Mouse (Mus musculus): ENCODE measurements around the gene Cirbp. TPM values are rescaled to one million over a fixed set of nuclear protein-coding genes. Genes with fewer than 3 reads are reported as not detected.
A peak's percentile ranks its signal among the peaks of the same experiment; 100 is the strongest.

Gene Cirbp
- polyA plus RNA-seq, 1 experiment, result 200 TPM

DNA sequence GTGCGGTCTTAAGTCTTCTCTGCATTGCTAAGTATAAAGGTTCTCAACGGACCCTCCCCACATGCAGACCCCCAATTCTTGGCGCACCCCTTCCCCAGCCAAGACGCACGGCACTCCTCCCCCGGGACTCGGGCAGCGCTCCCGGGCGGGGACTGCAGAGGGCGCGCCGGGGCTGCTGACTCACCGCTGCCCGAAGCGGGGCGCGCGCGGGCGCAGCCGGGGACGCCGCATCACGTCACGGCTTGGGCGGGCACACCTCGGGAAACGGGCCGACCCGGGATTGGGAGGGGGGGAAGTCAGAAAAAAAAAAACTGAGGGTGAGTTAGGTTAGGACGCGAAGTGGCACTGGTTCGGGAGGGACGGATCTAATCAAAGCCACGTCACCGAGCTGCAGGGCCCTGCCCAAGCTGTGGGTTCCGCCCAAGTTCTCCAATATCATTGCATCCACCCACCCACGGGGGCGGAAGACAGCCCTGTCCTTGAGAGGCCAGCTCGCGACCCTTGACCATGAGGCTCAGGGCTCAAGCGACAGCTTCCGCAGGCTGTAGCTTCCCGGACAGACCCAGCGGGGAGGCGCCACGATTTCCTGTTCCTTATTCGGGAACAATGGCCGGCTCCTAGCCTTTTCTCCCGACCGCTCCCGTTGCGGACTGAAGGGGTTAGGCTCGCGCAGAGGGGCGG is 17.0 kb upstream of the Cirbp start:
- TF ChIP-seq POLR2A (IDR thresholded peaks at IDR 0.05; ENCODE audit: borderline replicate concordance, extremely low read depth, low read depth, low read length) (peak; percentile 72), CTCF (IDR thresholded peaks at IDR 0.05; ENCODE audit: insufficient read depth, low read length) (peak; percentile 16; the same call in 1 of the 2 replicates)
- H3K4me1 ChIP-seq (ENCODE audit: control insufficient read depth, insufficient read depth, low read length), result peaks cover 22% of the 10 kb centered on the region
- DNase-seq, result peak; percentile 95
- under 1% methylated on average over 57 of the region's 57 CpGs for WGBS
- peak overlapping the region; percentile 90 for H3K4me3 ChIP-seq (replicated peaks; ENCODE audit: extremely low read depth, low read depth, low read length)

DNA sequence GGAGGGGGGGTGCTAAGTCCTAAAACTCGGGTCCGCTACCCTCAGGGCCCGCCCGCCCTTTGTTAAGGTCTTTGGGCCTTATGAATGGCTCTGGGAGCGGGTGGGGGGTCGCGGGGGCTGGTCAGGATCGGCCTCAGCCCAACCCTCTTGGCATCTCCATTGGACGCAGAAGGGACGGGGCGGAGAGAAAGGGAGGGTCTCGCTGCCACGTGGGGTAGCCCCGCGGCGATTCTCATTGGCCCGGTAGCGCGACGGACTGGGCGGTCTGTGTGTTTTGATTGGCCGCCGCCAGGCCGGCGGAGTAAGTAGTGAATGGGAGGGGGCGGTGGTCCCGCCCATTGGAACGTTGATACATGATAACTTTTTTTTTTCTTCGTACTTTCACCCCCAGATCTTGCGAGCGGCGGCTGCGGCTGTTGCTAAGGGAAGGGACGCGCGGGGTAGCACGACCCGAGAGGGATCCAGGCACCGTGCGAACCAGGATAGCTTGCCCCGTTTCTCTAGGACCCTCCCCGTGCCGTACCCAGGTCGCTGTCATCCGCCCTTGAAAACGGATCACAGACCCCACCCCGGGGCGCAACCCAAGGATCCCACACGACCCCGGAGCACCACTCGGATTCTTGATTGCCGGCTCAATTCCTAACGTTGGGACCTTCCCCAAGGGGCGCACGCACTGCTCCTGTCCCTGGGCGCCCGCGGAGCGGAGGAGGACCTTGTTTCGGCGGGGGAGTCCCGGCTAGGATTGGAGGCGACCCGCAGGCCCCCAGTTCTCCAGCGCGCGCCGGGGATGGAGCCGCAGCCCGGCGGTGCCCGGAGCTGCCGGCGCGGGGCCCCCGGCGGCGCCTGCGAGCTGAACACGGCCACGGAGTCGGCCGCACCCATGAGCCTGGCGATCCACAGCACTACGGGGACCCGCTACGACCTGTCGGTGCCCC is 16.2 kb upstream of the Cirbp start:
- TF ChIP-seq CTCF (IDR thresholded peaks at IDR 0.05; ENCODE audit: insufficient read depth, low read length) (no peak), POLR2A (IDR thresholded peaks at IDR 0.05; ENCODE audit: borderline replicate concordance, extremely low read depth, low read depth, low read length) (peak; percentile 80; the same call in 1 of the 2 replicates)
- H3K4me3 ChIP-seq (replicated peaks; ENCODE audit: extremely low read depth, low read depth, low read length), result peak overlapping the region; percentile 90
- H3K4me1 ChIP-seq (ENCODE audit: control insufficient read depth, insufficient read depth, low read length), result peaks cover 25% of the 10 kb centered on the region
- under 1% methylated on average over 88 of the region's 88 CpGs for WGBS
- peak; percentile 49 for DNase-seq

DNA sequence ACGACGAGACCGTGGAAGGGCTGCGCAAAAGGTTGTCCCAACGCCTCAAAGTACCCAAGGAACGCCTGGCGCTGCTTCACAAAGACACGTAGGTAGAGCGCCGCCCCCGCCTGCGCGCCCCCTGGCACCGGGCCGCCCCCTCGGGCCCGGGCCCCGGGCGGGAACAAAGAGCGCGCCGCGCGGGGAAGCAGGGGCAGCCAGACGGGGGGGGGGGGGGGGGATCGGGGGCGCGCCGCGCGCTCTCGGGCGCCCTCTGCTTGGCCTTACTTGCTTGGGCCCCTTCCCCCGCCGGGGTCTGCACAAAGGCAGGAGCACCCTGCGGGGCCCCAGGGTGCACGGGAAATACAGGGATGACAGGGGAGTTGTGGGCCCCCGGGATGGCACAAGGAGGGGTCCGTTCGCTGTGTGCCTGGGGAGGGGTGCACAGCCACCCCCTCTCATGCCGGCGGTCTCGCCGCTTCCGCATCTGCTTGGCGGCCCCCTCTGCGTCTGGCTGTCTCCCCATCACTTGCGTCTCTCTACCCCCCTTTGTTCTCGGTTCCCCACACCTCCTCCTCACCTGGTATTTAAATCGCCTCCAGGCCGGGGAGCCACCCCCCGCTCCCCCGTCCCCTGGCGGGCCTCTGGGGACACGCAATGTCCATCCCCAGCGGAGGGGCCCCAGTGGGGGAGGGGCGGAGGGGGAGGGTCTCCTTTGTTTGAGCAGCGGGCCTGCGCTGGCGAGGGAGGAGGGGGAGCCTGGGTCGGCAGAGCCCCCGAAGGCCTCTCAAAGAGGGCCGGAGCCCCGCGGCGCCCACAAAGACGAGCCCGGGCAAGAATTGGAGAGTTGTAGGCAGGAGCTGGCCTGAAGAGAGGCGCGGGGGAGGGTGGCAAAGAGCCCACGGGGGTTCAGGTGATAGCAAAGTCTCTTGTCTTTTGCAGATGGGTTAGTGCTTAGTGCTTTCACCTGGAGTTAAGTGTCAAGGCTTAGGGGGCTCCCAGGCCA is 15.3 kb upstream of the Cirbp start:
- DNase-seq, result peak; percentile 64
- WGBS, result under 1% methylated on average over 65 of the region's 71 CpGs
- TF ChIP-seq POLR2A (IDR thresholded peaks at IDR 0.05; ENCODE audit: borderline replicate concordance, extremely low read depth, low read depth, low read length) (peak; percentile 43; the same call in 1 of the 2 replicates), CTCF (IDR thresholded peaks at IDR 0.05; ENCODE audit: insufficient read depth, low read length) (no peak)
- H3K4me3 ChIP-seq (replicated peaks; ENCODE audit: extremely low read depth, low read depth, low read length), result peak overlapping the region; percentile 83
- H3K4me1 ChIP-seq (ENCODE audit: control insufficient read depth, insufficient read depth, low read length), result peaks cover 32% of the 10 kb centered on the region

DNA sequence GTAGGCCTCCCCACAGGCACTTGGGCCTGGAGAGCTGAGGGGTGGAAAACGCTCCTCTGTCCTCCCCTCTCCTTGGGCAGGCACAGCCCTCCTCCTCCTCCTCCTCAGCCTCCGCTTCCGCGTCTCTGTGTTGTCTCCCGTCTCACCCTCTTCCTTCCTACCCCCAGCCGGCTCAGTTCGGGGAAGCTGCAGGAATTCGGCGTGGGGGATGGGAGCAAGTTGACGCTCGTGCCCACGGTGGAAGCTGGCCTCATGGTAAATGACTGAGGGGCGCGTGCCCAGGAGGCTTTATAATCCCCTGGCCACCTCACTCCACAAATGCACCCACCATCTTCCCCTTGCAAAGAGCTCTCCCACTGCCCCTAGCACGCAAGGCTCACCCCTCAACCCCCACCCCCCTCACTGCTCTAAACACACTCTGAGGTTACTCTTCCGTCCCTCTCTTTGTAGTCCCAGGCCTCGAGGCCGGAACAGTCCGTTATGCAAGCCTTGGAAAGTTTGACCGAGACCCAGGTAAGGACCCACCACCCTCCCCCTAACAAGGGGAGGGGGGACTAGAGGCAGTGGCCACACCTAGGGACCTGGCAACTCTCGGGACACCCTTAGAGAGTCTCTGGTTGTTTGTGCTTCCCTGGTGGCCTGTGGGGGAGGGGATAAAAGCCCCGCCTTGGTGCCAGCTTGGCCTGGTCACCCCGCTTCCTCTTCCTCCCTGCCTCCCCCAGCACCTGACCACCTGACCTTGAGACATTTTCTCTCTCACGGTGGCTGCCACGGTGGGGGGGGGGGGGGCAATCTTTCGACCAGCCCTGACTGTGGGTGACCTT is 14.4 kb upstream of the Cirbp start:
- Histone ChIP-seq H3K4me3 (replicated peaks; ENCODE audit: extremely low read depth, low read depth, low read length) (peak overlapping the region; percentile 72), H3K4me1 (ENCODE audit: control insufficient read depth, insufficient read depth, low read length) (peaks cover 32% of the 10 kb centered on the region)
- no peak for TF ChIP-seq CTCF (IDR thresholded peaks at IDR 0.05; ENCODE audit: insufficient read depth, low read length)
- peak; percentile 89; the same call in 1 of the 2 replicates for TF ChIP-seq POLR2A (IDR thresholded peaks at IDR 0.05; ENCODE audit: borderline replicate concordance, extremely low read depth, low read depth, low read length)

DNA sequence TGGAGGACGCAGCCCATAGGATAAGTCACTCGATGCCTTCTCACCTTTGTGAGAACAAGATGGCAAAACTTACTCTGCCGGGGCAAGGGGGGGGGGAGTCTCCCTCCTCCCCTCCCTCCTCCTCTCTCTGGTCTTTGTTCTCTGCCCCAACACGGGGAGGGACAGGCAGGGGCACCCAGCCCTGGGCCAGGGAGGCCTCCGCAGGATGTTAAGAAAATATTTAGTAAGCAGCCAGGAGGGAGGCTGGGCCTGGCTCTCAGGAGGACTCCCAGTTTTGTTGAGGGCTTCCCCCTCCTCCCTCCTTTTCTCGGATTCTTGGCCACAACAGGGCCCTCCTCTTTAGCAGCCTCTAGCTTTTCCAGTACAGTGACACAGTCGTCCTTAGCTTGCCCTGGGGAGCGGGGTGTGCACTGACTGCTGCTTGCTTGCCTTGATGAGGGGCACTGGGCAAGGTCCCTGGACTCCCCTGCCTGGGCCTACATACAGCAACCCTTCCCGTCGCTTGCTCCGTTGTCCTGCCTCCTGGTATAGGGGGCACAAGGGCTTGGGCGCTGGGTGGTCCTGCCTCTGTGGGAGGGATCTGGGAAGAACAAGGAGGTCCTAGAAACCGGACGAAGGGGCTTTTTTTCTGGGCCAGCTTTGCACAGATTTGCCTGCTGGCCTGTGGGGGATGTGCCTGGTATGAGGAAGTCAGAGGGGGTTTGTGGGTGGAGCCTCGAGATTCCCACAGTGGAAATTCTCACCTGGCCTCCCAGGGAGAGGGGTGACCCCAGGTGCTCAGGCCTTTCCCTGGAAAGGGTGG is 13.5 kb upstream of the Cirbp start:
- Histone ChIP-seq H3K4me1 (ENCODE audit: control insufficient read depth, insufficient read depth, low read length) (peaks cover 31% of the 10 kb centered on the region), H3K4me3 (replicated peaks; ENCODE audit: extremely low read depth, low read depth, low read length) (peak overlapping the region; percentile 72)
- peak; percentile 65 for DNase-seq
- TF ChIP-seq POLR2A (IDR thresholded peaks at IDR 0.05; ENCODE audit: borderline replicate concordance, extremely low read depth, low read depth, low read length), result peak; percentile 62; the same call in 1 of the 2 replicates
- TF ChIP-seq CTCF (IDR thresholded peaks at IDR 0.05; ENCODE audit: insufficient read depth, low read length), result no peak
- 8% methylated on average over 15 of the region's 15 CpGs for WGBS

More for the DNA sequence above, 14.4 kb upstream of the Cirbp start:
- peak; percentile 75 for DNase-seq
- WGBS, result under 1% methylated on average over 26 of the region's 26 CpGs

DNA sequence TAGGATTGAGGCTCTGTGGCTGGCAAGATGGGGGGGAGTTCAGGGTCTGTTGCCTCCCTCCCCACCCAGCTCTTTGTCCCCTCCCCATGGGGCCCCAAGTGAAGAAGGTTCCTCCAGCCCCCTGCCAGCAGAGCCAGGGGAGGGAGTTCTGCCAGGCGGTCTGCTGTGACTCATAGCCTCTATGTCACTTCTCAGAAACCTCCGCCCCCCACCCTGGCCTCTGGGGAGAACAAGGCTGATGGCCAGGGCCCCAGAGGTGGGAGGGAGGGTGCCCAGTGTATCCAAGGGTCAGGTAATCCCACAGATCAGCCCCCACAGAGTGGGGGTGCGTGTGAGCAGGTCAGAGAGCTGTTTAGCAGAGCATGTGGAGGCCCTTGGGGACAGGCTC is 12.9 kb upstream of the Cirbp start:
- 15% methylated on average over 3 of the region's 3 CpGs for WGBS
- peaks cover 28% of the 10 kb centered on the region for H3K4me1 ChIP-seq (ENCODE audit: control insufficient read depth, insufficient read depth, low read length)
- H3K4me3 ChIP-seq (replicated peaks; ENCODE audit: extremely low read depth, low read depth, low read length), result no peak overlapping the region
- DNase-seq, result no peak
- TF ChIP-seq POLR2A (IDR thresholded peaks at IDR 0.05; ENCODE audit: borderline replicate concordance, extremely low read depth, low read depth, low read length), result no peak
- no peak for TF ChIP-seq CTCF (IDR thresholded peaks at IDR 0.05; ENCODE audit: insufficient read depth, low read length)

DNA sequence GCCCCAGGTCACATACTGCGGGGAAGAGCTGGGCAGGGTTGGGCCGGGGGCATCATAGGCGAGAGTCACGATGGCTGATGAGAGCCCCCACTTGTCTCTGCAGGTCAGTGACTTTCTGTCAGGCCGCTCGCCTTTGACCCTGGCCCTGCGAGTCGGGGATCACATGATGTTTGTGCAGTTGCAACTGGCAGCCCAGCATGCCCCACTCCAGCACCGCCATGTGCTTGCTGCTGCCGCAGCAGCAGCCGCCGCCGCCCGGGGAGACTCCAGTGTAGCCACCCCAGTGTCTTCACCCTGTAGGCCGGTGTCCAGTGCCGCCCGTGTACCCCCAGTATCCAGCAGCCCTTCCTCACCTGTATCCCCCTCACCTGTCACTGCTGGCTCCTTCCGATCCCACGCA is 12.1 kb upstream of the Cirbp start:
- Histone ChIP-seq H3K4me1 (ENCODE audit: control insufficient read depth, insufficient read depth, low read length) (peaks cover 30% of the 10 kb centered on the region), H3K4me3 (replicated peaks; ENCODE audit: extremely low read depth, low read depth, low read length) (no peak overlapping the region)
- 64% methylated on average over 19 of the region's 19 CpGs for WGBS
- DNase-seq, result no peak
- no peak for TF ChIP-seq POLR2A (IDR thresholded peaks at IDR 0.05; ENCODE audit: borderline replicate concordance, extremely low read depth, low read depth, low read length)
- no peak for TF ChIP-seq CTCF (IDR thresholded peaks at IDR 0.05; ENCODE audit: insufficient read depth, low read length)
